Mouse (Mus musculus) brain, embryonic 14.5 days (tissue): ENCODE data around the gene Scgb3a1.

Experiments
- CTCF ChIP-seq: fragments of 200-500 bp; IDR thresholded peaks from 2 replicates; pipeline ENCODE4 v1.5.1; 2012; ENCODE audit warnings: inconsistent platforms, mild to moderate bottlenecking, moderate library complexity, borderline replicate concordance; ENCODE audit not compliant: insufficient read depth, insufficient read length; ENCODE audit errors: extremely low read depth
- POLR2A ChIP-seq: fragments of 200-500 bp; IDR thresholded peaks from 2 replicates; pipeline ENCODE4 v1.6.1; 2012; ENCODE audit warnings: mild to moderate bottlenecking, inconsistent platforms, borderline replicate concordance; ENCODE audit not compliant: poor library complexity, insufficient read depth, insufficient read length, severe bottlenecking; ENCODE audit errors: extremely low read depth

DNA sequence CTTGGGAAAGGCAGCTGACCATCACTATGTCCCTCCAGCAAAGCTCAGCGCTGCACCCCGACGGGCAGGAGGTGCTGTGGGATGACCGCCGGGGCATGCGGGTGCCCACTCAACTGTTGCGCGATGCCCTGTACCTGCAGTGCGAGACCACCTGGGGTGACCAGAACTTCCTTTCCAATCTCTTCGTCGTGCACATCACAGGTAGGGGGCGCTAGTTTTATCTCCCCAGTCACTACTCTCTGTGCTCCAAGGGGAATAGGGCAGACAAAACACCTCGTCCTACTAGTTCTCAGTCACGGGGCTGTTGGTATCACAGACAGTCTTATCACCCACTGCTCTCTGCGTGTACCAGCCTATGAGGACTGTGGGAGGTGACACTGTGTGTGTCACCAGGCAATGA lies 37.5 kb upstream of the Scgb3a1 start:
- no peak for TF ChIP-seq CTCF
- no peak for TF ChIP-seq POLR2A
